Mouse (Mus musculus): Measurements from ENCODE around the gene Depdc1b.
A peak's percentile ranks its signal among the peaks of the same experiment; 100 is the strongest.

Gene Depdc1b

DNA sequence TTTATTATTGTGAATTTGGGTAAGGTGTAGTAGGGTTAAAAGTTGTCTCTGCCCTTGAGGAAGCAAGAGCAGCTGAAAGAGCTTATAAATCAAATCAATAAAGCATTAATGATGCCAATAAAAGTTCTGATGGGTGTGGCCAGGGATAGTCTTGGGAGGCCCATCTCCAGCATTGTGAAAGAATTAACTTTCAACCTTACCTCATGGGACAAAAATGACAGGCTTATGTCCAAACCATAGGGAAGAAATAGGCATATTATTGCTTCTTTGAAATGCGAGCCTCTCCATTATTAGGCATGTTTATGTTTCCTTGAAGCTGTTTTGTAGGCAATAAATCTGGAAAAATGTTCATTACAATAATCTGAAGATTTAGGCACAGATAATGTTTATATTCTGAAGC lies 122.9 kb downstream of the Depdc1b start:
- DNase-seq (ENCODE audit: low spot score in 2 of 2), result no peak

DNA sequence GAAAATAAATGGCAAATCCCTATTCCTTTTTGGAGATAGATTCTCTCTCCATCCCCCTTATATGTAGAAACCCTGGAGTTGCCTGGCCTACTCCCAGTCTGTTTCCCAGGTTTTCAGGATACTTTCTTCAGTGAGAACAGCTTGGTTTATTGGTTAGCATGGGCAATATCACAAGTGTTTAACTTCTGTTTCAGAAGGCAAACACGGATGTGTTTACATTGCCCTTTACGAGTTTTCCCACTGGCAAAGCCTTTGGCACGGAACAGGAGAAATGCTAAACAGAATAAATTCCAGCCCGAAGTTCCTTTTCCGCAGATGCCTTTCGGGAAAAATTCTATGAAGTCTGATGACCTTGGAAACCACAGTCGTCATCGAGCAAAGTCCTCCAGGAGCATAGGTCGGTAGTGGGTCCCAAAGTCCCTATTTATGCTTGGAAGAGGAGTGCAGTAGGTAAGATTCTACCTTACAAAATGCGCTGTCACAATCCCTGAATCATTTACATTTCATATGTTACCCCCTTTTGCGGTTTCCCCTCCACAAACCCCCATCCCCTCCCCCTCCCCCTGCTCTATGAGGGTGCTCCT lies 132.3 kb downstream of the Depdc1b start:
- peak in 1 of 2 experiments; percentile 20 for DNase-seq (ENCODE audit: low spot score in 2 of 2)

DNA sequence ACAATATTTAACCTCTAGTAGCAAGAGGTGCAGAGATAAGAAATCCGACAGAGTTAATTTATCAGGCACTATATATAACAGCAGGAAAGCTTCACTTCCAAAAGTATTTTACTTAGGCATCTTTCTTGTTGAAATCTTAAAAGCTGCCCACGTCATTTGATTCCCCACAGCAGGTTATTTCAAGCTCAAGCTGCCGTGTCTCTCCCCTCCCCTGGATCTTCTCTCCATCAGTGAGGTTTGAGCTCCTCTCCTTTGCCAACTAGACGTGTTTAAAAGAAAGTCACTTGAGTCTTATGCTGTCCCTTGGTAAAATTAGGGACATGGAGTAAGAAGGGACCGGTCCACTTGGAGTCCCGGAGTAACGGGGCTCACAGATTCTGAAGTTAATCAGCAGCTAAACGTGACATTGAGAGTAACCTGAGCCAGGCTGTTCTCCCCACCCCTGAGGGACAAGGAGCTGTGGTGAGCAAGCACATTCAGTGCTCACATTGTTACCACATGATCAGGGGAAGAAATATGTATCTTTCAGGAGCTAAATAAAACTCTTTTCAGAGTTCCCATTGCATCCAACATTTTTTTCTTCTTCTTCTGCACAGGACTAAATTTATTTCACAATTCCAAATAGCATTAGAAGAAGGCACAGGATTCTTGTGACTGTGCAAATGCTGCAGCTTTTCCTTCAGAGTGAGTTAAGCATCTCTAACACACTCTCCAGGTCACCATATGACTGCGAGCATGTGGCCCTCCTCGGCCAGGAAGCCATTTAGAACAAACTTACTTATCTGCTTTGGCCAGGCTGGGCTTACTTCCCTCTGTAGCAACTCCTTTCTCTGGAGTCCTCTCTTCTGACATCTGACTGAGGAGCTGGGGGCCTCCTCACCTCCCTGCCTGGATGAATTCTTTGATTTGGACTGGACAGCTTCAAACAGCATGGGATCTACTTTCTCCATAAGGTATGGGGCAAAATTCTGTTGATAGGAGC lies 133.3 kb downstream of the Depdc1b start, which contains the start of gene Pde4d:
TSS of gene Pde4d (plus strand) at position 833 of the 982 bp plus-strand sequence.
- DNase-seq (ENCODE audit: low spot score in 2 of 2), result peak; percentile 28 to 58

DNA sequence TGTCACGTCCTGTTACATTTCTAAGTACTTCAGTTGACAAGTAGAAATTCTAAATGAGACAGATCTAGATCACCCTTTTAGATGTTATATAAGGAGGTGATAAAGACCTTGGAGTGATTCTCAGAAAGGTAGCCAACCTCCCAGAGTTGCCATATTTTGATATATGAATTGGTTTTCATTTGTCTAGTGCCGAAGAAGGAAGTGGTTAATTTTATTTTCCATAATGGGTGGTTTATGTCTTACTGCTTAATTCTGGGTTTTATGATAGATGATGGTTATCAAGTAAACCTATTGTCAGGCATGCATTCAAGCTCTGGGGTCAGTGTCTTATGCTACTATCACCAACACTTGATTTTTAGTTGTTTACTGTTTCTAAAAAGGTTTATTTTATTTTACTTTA lies 135.0 kb downstream of the Depdc1b start:
- no peak for DNase-seq (ENCODE audit: low spot score in 2 of 2)

DNA sequence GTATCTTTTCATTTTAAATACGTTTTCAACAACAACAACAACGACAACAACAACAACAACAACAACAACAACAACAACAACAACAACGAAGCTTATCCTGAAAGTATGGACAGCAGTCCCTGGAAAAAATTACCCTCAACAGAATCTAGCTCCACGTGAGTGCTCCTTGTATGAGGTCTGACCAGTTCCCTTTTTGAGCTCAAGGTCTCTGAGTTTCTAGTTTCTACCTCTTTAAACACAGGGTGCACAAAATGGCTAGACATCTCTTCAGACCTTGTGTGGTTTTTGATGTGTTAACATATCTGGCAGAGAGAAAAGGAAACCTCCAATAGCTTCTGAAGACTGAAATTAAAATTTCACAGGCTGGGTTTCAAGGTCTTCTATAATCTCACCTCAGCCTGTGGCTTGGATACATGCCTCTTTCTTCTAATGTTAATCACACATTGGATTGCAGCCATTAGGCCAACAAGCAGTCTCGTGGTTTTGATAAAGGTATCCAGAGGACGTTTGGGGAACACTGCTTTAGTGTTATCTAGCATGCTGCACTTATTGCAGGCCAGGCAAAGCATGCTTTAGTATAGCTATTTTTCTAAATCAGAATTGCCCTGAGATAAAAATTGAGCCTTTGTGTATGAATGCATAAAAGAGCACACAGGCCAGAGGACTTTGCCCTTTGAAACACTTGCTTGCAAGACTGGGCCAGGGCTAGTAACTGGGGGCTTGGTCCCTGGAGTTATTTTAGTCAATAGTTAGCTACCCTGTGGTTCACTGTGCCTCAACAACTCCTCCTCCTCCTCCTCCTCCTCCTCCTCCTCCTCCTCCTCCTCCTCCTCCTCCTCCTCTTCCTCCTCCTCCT lies 137.2 kb downstream of the Depdc1b start:
- no peak for DNase-seq (ENCODE audit: low spot score in 2 of 2)

All from right cerebral cortex, postnatal 10 days (tissue).